Mouse (Mus musculus) lung, adult 18-20 months (tissue): Measurements from ENCODE around the gene Fem1b.
A peak's percentile ranks its signal among the peaks of the same experiment; 100 is the strongest.

ENCODE experiments used
- DNase-seq, 2 experiments: peaks; one replicate each; pipeline ENCODE4 v3.0.0; 2022; ENCODE audit warnings: mixed read lengths in 2 of 2

The Fem1b gene

GRCm38 (mm10) chr9:62775464-62775863 is 36.3 kb downstream of the Fem1b start:
- DNase-seq: peak; percentile 56 to 80

- no peak for DNase-seq
These were observed 39.0 kb downstream of the Fem1b start for GRCm38 (mm10) chr9:62772746-62773145.

DNA sequence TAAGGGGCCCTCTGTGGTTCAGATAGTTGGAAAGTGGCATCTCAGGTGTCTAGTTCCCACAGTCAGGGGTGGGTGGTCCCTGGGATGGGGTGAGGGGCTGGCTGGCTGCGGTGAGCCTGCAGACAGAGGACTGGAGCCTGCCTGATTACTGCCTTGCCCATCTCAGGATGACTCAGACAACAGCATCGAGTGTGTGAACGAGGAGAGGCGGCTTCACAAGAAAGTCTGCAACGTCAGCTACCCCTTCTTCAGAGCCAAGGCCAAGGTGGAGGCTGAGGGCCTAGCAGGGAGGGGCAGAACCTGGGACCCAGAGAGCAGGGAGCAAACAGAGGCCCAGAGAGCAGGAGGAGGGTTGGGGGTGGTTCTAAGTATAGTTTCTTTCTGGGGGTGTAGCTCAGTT is 43.4 kb downstream of the Fem1b start:
- no peak for DNase-seq

DNA sequence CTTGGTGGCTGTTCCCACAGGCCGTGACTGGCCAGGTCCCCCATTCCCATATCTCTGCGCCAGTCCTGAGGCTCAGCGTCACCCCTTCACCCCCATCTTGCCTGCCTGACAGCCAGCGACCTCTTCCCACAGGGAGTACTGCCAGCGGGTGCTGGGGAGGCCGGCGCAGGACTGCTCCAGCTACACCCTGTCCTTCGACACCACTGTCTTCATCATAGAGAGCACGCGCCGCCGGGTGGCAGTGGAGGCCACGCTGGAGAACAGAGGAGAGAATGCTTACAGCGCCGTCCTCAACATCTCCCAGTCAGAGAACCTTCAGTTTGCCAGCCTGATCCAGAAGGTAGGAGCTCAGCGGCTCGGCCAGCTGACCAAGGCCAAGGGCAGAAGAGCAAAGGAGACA is 44.3 kb downstream of the Fem1b start:
- no peak for DNase-seq

DNA sequence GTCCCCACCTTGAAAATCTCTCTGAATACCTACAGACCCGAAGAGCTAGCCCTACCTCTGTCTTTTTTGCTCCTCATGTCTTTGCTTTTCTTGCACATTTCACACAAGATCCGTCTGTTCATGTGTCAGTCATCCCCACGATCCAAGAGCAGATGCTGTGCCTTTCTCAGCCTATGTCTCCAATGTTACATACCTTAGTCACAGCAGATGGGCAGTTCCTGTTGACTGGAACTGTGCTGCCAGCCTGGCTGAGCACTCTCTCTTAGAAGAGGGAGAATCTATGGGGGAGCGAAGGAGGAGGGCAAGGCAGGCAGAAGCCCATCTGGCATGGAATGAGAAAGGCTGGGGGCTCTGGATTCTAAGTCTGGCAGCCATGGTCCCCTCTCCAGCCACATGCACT is 46.4 kb downstream of the Fem1b start:
- DNase-seq: no peak

DNA sequence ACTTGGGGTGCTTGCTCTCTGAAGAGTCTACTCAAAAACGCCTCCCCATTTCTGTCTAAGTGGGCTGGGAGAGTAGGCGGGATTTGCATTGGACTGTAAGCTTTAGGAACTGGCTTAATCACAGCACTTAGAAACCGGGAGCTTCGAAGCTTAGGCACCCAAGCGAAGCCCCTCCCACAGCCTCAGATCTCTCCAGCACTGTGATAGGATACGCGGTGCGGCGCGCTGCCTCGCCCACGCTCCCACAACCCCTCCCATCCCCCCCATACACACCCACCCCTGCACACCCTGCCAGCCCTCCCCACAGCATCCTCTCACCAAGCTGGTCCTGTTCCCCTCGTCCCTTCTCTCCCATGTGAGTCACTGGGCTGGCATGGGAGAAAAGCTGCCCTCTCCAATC is 48.3 kb downstream of the Fem1b start:
- DNase-seq: peak in 1 of 2 experiments; percentile 56

DNA sequence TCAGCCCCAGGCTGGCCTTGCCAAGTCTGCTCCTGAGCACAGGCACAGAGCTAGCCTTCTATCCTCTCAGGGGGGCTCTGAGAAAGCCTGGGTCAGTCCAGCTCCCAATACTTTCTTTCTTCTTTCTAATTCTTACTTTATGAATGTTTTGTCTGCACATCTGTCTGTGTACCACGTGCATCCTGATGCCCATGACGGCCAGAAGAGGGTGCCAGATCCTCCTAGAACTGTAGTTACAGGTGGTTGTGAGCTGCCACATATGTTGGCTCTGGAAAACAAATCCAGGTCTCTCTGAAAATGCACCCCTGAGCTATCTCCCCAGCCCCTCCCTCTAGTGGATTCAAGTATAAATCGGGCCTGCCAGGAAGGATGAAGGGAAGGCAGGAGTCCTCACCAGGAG is 52.1 kb downstream of the Fem1b start:
- no peak for DNase-seq

- DNase-seq: no peak
These were observed 53.4 kb downstream of the Fem1b start for GRCm38 (mm10) chr9:62758288-62758687.

- DNase-seq: peak; percentile 60 to 68
These were observed 61.4 kb downstream of the Fem1b start for GRCm38 (mm10) chr9:62750381-62750780.

DNA sequence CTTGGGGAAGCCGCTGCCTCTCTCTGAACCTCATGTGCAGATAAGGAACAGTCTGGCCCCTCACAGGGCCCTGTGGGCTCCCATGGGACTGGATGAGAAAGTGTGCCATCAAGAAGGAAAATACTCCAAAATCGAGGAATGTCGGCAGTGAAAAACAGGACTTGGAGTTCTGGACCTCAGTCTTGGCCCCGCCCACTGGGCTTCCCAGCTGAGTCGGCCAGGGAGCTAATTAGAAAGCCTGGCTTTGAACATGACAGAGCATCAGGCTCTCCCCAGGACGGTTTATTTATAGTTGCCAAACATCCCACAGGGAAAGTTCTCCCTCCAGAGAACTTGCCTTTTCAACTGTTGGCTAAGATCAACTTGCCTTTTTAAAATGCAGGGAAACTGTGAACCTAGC is 62.1 kb downstream of the Fem1b start:
- peak; percentile 28 to 53 for DNase-seq

DNA sequence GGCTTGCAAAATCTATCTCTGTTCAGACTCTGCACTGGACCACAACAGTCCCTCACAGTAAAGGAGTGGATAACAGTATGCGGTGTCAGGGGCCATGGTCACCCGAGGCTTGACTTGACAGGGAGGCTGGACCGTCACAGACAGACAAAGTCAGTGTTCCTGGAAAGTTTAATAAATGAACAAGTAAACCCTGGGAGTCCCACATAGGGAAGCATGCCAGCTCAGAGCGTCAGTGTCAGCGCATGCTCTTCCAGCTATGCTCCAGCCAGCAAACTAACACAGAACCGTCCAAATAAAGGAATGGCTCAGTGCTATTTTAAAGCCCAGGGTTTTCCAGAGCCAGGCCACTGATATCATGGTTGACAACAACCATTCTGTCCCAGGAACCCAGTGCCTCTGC is 65.1 kb downstream of the Fem1b start:
- DNase-seq: no peak

GRCm38 (mm10) chr9:62744558-62745275 is 67.0 kb downstream of the Fem1b start:
- DNase-seq: peak; percentile 26 to 59
